Mouse (Mus musculus) layer of hippocampus, adult 2 months (tissue): ENCODE data around the gene Bcl2l15. TPM values are rescaled to one million over a fixed set of nuclear protein-coding genes. Genes with fewer than 3 reads are reported as not detected.
A peak's percentile ranks its signal among the peaks of the same experiment; 100 is the strongest.

ENCODE experiments used
- DNase-seq, 2 experiments: peaks; one replicate each; pipeline ENCODE4 v3.0.0; 2022; ENCODE audit warnings: low spot score in 2 of 2
- H3K27ac ChIP-seq: fragments of 200-600 bp; 2 replicates; pipeline ENCODE4 v1.8.1; 2022
- H3K4me3 ChIP-seq: fragments of 200-600 bp; 2 replicates; pipeline ENCODE4 v1.8.1; 2022; ENCODE audit warnings: mild to moderate bottlenecking
- CTCF ChIP-seq: fragments of 200-600 bp; conservative IDR thresholded peaks from 2 replicates; pipeline ENCODE4 v1.8.1; 2022; ENCODE audit warnings: antibody characterized with exemption, mild to moderate bottlenecking, moderate library complexity
- total RNA-seq, 2 experiments: library from RNA; stranded (reverse); gene quantifications; 2 replicates each; pipeline ENCODE4 v1.2.3; 2021

Bcl2l15 gene
- total RNA-seq, 2 experiments from 2014 or later: 1.5 to 2.0 TPM

DNA sequence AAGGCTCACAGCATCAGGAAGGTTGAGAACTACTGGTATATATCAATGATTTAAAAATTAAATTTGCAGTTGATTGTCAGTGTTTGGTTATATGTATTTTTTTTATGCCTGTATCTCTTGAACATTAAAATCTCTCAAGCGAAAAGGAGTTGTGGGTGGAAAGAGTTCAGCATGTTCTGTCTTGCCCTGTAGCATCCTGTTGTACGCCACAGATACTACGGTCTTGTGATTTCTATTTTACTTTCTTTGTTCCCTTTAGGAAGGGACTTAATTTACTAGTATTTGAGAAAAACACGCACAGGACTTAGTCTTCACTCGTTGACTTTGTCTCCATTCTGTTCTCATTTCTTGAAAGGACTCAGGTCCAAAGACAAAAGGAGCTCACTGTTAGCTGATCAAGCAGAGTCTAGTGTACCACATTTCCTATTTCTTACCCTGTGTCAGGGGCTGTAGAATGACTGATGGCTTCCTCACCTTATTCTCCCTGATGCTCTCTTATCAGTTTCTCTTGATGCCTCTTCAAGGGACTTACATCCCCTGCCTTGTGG, 35.1 kb downstream of the Bcl2l15 start:
- no peak for DNase-seq
- Histone ChIP-seq H3K27ac (no peak overlapping the region), H3K4me3 (no peak overlapping the region)
- no peak for TF ChIP-seq CTCF

DNA sequence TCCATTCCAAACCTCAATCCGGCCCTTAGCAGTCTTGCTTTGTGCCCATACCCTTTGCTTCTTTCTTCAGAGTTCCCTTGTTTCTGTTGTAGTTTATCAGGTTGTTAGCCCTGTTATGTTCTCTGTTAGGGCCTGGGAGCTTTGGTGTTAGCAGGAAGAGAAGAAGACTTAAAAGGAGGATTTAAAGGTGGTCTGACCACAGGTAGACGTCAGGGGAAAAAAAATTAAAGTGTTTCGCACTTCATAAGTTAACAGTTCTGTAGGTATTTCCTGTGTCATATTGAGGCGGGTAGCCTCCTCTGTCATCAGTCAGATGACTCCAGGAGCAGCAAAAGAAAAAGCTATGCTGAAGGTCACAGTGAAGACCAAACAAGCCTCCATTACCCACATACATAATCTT, 35.6 kb downstream of the Bcl2l15 start:
- no peak overlapping the region for H3K27ac ChIP-seq
- TF ChIP-seq CTCF: no peak
- DNase-seq: no peak
- H3K4me3 ChIP-seq: no peak overlapping the region

DNA sequence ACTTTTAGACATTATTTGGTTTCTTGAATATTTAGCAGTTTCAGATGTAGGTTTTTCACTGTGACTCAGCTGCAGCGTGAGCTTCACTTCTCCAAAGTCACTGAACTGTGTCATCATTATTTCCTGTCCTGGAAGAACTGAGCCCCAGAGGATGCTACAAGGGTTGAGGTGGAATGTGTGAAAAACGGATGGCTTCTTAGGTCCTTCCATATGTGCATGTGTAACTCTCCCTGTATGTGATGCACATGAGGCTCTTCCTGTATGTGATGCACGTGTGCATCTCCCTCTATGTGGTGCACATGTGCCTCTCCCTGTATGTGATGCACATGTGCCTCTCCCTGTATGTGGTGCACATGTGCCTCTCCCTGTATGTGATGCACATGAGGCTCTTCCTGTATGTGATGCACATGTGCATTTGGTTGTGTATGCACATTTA, 40.3 kb downstream of the Bcl2l15 start:
- DNase-seq: no peak
- Histone ChIP-seq H3K27ac (no peak overlapping the region), H3K4me3 (no peak overlapping the region)
- no peak for TF ChIP-seq CTCF

DNA sequence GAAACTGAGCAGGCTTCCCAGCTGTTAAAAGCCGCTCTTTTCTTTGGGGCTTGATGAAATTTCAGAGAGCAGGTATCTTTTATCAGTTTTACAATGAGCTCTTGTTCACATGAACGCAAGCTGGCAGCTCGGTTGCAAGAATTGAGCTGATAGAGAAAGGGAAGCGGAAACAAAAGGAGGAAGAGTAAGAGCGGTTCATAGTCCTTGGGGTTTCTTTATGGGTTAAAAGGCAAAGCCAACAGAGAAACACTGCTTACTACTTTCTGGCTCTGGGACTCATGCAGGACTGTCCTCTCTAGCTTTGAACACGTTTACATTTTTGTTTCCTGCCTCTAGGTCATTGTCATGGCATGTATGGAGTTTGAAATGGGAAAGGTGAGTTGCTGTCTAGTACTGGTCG, 41.9 kb downstream of the Bcl2l15 start:
- DNase-seq: no peak
- no peak overlapping the region for H3K4me3 ChIP-seq
- H3K27ac ChIP-seq: no peak overlapping the region
- no peak for TF ChIP-seq CTCF

DNA sequence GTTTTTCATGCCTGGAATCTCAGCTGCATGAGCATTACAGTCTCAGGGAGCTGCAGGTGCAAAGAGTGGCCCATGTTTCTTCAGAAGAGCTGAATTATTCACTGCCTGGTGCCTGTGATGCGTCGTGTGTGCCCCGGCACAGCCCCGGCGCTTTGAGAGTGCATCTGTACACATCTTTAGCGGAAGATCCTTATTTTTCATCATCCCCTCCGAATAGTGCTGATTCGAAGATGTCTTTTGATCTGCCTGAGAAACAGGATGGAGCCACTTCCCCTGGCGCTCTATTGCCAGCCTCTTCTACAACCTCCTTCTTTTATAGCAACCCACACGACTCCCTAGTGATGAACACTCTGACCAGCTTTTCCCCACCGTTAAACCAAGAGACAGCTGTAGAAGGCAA, 53.5 kb downstream of the Bcl2l15 start:
- no peak for DNase-seq
- Histone ChIP-seq H3K4me3 (no peak overlapping the region), H3K27ac (no peak overlapping the region)
- no peak for TF ChIP-seq CTCF

DNA sequence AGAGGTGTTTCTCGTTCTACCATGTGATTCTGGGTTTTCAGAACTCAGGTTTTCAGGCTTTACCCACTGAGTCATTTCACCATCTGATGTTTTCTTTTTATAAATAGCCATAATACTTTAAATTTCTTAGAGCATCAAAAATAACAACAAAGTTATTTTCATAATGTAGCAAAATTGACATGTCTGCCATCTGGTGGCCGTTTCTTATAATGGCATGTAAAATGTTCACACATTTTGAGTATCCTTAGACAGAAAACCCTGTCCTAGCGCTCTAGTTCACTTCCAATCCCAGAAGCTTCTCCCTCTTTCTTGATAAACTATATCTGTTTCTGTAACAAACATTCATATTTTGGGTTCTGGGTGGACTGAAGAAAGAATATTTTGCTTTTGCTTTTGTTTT, 55.2 kb downstream of the Bcl2l15 start:
- TF ChIP-seq CTCF: peak; percentile 88
- no peak overlapping the region for H3K27ac ChIP-seq
- DNase-seq: peak; percentile 33 to 65
- no peak overlapping the region for H3K4me3 ChIP-seq

DNA sequence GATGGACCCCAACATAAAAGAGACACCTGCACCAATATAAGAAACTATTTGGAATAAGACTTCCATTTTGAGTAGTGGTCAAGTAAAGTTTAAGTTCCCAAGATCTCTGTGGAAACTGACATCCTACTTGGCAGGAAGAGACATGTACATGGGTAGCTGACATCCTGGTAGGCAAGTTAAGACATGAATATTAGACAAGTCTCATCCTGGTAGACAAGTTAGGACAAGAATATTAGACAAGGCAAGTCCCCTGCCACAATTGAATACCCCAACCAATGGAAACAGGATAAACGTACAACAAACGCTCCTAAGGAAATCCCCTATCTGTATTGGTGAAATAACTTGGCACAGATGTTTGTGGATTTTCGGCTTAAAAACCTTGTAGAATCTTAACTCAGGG, 61.0 kb downstream of the Bcl2l15 start:
- H3K4me3 ChIP-seq: no peak overlapping the region
- no peak for DNase-seq
- no peak for TF ChIP-seq CTCF
- no peak overlapping the region for H3K27ac ChIP-seq

Other genes starting within 250 kb of the Bcl2l15 start
- 1 to 10 TPM in 1 of 2 experiments, not detected in 1; 1.9 TPM for gene Atg4a-ps, start 186.5 kb upstream of the Bcl2l15 start, total RNA-seq
- 10 to 100 TPM; 13.6 to 14.2 TPM for gene Olfml3, start 94.6 kb upstream of the Bcl2l15 start, total RNA-seq
- not detected for gene Gm10964, start 93.2 kb upstream of the Bcl2l15 start, total RNA-seq
- 100 to 1,000 TPM; 128 to 134 TPM for gene Hipk1, start 41.0 kb upstream of the Bcl2l15 start, total RNA-seq
- gene Dclre1b, start 23.2 kb upstream of the Bcl2l15 start, total RNA-seq: 1 to 10 TPM; 9.8 to 10.0 TPM
- 10 to 100 TPM; 12.7 to 13.3 TPM for gene Ap4b1, start 23.1 kb upstream of the Bcl2l15 start, total RNA-seq
- under 1 TPM; 0.27 to 0.31 TPM for gene Gm43064, start 23.0 kb upstream of the Bcl2l15 start, total RNA-seq
- 1 to 10 TPM in 1 of 2 experiments, under 1 TPM in 1; 0.88 to 2.0 TPM for gene Ptpn22, start 27.2 kb downstream of the Bcl2l15 start, total RNA-seq
- gene Rsbn1, start 81.5 kb downstream of the Bcl2l15 start, total RNA-seq: 10 to 100 TPM; 21.1 to 22.0 TPM
- 10 to 100 TPM; 42.2 to 43.2 TPM for gene Phtf1, start 135.5 kb downstream of the Bcl2l15 start, total RNA-seq